In genomic region chr1:162866280-162866681, GRCm38 (mm10) we compare ENCODE assay signal across 10 mouse cellular contexts. TPM values are rescaled to one million over a fixed set of nuclear protein-coding genes. Genes with fewer than 3 reads are reported as not detected.
DNase-seq lines count a peak whose midpoint lies in the region; ATAC-seq and TF ChIP-seq lines count a peak whose summit lies in the region.
"Had no signal": no experiment of that assay in that cellular context is flagged by ENCODE, and none has a peak within 500 bp of the region (broad histone marks: within the 10 kb centered on the region; RNA-seq: fewer than 3 reads in every experiment).

Fmo1 (minus strand) TSS chr1:162866610.

- no peak for DNase-seq in kidney, adult 11 months
- DNase-seq in heart, postnatal 25 days (ENCODE audit: low spot score), result no peak
- no peak for DNase-seq in liver, postnatal 0 days
- DNase-seq in natural killer cell, adult 2 months (ENCODE audit: low spot score in 2 of 2), result no peak
- no peak for DNase-seq in Muller cell, postnatal 12 days (ENCODE audit: inconsistent ontology term)
- no peak for DNase-seq in yolk sac, embryonic 10.5 days (ENCODE audit: low spot score)

- no peak within 1 kb of the TSS for H3K9ac ChIP-seq in kidney, embryonic 14.5 days (ENCODE audit: low read depth, low read length)
- peak within 1 kb of the TSS; percentile 53 for H3K9ac ChIP-seq in liver, postnatal 0 days (replicated peaks)

- WGBS in kidney, embryonic 14.5 days, result 37% methylated on average over 7 of the region's 7 CpGs
- 38% methylated on average over 7 of the region's 7 CpGs for WGBS in bone marrow, adult 2 months
- WGBS in liver, postnatal 0 days (ENCODE audit: insufficient replicate concordance), result 17% methylated on average over 7 of the region's 7 CpGs

- no peaks in the 10 kb centered on the region for H3K27me3 ChIP-seq in kidney, embryonic 14.5 days (ENCODE audit: control insufficient read depth, insufficient read depth, low read length)
- no peaks in the 10 kb centered on the region for H3K27me3 ChIP-seq in liver, postnatal 0 days (ENCODE audit: insufficient read depth, low read length)

- TF ChIP-seq CTCF in bone marrow, adult 2 months (IDR thresholded peaks at IDR 0.05; ENCODE audit: control insufficient read depth, insufficient read depth, low read length), result no peak
- no peak for TF ChIP-seq CTCF in liver, postnatal 0 days (IDR thresholded peaks at IDR 0.05; ENCODE audit: low read depth)

- H3K4me1 ChIP-seq in kidney, embryonic 14.5 days (ENCODE audit: control insufficient read depth, insufficient read depth, low read length), result no peaks in the 10 kb centered on the region; the same call in 1 of the 2 replicates
- no peaks in the 10 kb centered on the region for H3K4me1 ChIP-seq in bone marrow, adult 2 months (ENCODE audit: control insufficient read depth, insufficient read depth, low read length)
- peaks cover 4% of the 10 kb centered on the region; the same call in 1 of the 2 replicates for H3K4me1 ChIP-seq in liver, postnatal 0 days (ENCODE audit: insufficient read depth)

- intact Hi-C loops in heart, postnatal 25 days (cut with DNase I), result no loop called here

- no peak for TF ChIP-seq POLR2A in bone marrow, adult 2 months (IDR thresholded peaks at IDR 0.05; ENCODE audit: borderline replicate concordance, control insufficient read depth, low read depth, low read length)

- H3K4me3 ChIP-seq in kidney, embryonic 14.5 days (ENCODE audit: low read length), result no peak within 1 kb of the TSS
- no peak within 1 kb of the TSS for H3K4me3 ChIP-seq in bone marrow, adult 2 months (replicated peaks; ENCODE audit: control insufficient read depth, low read depth, low read length)
- H3K4me3 ChIP-seq in liver, postnatal 0 days (ENCODE audit: low read depth, low read length), result peak within 1 kb of the TSS; percentile 46
- H3K4me3 ChIP-seq: erythroblast, embryonic 14.5 days had no signal

- peaks cover 3% of the 10 kb centered on the region; the same call in 1 of the 2 replicates for H3K9me3 ChIP-seq in kidney, embryonic 14.5 days (ENCODE audit: control insufficient read depth, low read length)
- no peaks in the 10 kb centered on the region for H3K9me3 ChIP-seq in liver, postnatal 0 days (ENCODE audit: low read length)

- no peak within 1 kb of the TSS for H3K4me2 ChIP-seq in kidney, embryonic 14.5 days (replicated peaks; ENCODE audit: low read depth, low read length)
- H3K4me2 ChIP-seq in liver, postnatal 0 days (ENCODE audit: low read depth, low read length), result peak within 1 kb of the TSS; percentile 56

- no peaks in the 10 kb centered on the region for H3K36me3 ChIP-seq in kidney, embryonic 14.5 days (ENCODE audit: control insufficient read depth, insufficient read depth, low read length)
- H3K36me3 ChIP-seq in liver, postnatal 0 days (replicated peaks; ENCODE audit: insufficient read depth, low read length), result no peaks in the 10 kb centered on the region

- ATAC-seq in kidney, embryonic 14.5 days (ENCODE audit: low FRiP score, low TSS enrichment), result no peak
- peak; percentile 63 for ATAC-seq in liver, postnatal 0 days

- H3K27ac ChIP-seq in kidney, embryonic 14.5 days (ENCODE audit: low read depth, low read length), result no peak within 1 kb of the TSS
- no peak within 1 kb of the TSS for H3K27ac ChIP-seq in bone marrow, adult 2 months (ENCODE audit: control insufficient read depth, insufficient read depth, low read depth, low read length, poor library complexity)
- H3K27ac ChIP-seq in liver, postnatal 0 days (ENCODE audit: low read depth), result peak within 1 kb of the TSS; percentile 85

- TF ChIP-seq EP300 in liver, postnatal 0 days (IDR thresholded peaks at IDR 0.05; ENCODE audit: low read depth), result peak; percentile 23; the same call in 1 of the 2 replicates

RNA-seq across cellular contexts. Expression of gene Fmo1, which starts in this region (rescaled TPM):
- polyA plus RNA-seq in kidney, embryonic 14.5 days (2014; fragmentation: Nextera tagmentation; extraction: Ambion mirVana), result 8.9 and 17.2 TPM in 2 replicates
- polyA plus RNA-seq in bone marrow, adult 2 months (2011; ENCODE audit: insufficient read depth, insufficient read length, low replicate concordance, missing spikeins), result 10.4 and 18.0 TPM in 2 replicates
- total RNA-seq in heart, postnatal 25 days (2021), result 10 to 100 TPM; 36.9 to 40.7 TPM
- polyA plus RNA-seq in liver, postnatal 0 days (2015; fragmentation: Nextera tagmentation; extraction: Ambion mirVana), result 49.7 and 51.5 TPM in 2 replicates
- total RNA-seq: neutrophil, adult 5-6 weeks had no signal
- polyA plus RNA-seq: erythroblast, embryonic 14.5 days had no signal
